Mouse (Mus musculus) lung, postnatal 0 days (tissue): ENCODE data around the gene Dock3.

Experiments
- CTCF ChIP-seq: IDR thresholded peaks from 2 replicates; pipeline ENCODE4 v1.5.1; 2016; ENCODE audit warnings: antibody characterized with exemption, mild to moderate bottlenecking
- EP300 ChIP-seq: IDR thresholded peaks from 2 replicates; pipeline ENCODE4 v1.6.1; 2016; ENCODE audit warnings: antibody characterized with exemption, mild to moderate bottlenecking, control low read depth

- no peak for TF ChIP-seq CTCF
- no peak for TF ChIP-seq EP300
These were observed 36.2 kb upstream of the Dock3 start for GRCm38 (mm10) chr9:107267721-107268402.
